Mouse (Mus musculus) heart, embryonic 13.5 days (tissue): ENCODE results near the gene Sfxn5. TPM values are rescaled to one million over a fixed set of nuclear protein-coding genes. Genes with fewer than 3 reads are reported as not detected.

ENCODE experiments used
- ATAC-seq: fragments of 200-750 bp; cut with Nextera tagmentation; 2 replicates; pipeline ENCODE4 v1.8.0; 2017; ENCODE audit warnings: moderate TSS enrichment; ENCODE audit not compliant: insufficient number of reproducible peaks, low FRiP score, low TSS enrichment; ENCODE audit errors: extremely low read depth
- H3K27ac ChIP-seq: fragments of 300-500 bp; sonication (generic); replicated peaks from 2 replicates; pipeline ENCODE4 v1.5.1; 2015; ENCODE audit warnings: moderate library complexity, mild to moderate bottlenecking, inconsistent platforms
- H3K27me3 ChIP-seq: fragments of 300-500 bp; sonication (generic); replicated peaks from 2 replicates; pipeline ENCODE4 v1.6.1; 2015; ENCODE audit warnings: mild to moderate bottlenecking, inconsistent platforms
- H3K36me3 ChIP-seq: fragments of 300-500 bp; sonication (generic); 2 replicates; pipeline ENCODE4 v1.6.1; 2015; ENCODE audit warnings: mild to moderate bottlenecking, inconsistent platforms
- H3K4me1 ChIP-seq: fragments of 300-500 bp; sonication (generic); 2 replicates; pipeline ENCODE4 v1.6.1; 2015; ENCODE audit warnings: inconsistent platforms
- H3K4me2 ChIP-seq: fragments of 300-500 bp; sonication (generic); 2 replicates; pipeline ENCODE4 v1.6.1; 2015; ENCODE audit warnings: inconsistent platforms, mild to moderate bottlenecking, moderate library complexity
- H3K4me3 ChIP-seq: fragments of 300-500 bp; sonication (generic); 2 replicates; pipeline ENCODE4 v1.5.1; 2015; ENCODE audit warnings: moderate library complexity, mild to moderate bottlenecking, inconsistent platforms
- H3K9ac ChIP-seq: fragments of 300-500 bp; sonication (generic); 2 replicates; pipeline ENCODE4 v1.6.1; 2015; ENCODE audit warnings: inconsistent platforms, mild to moderate bottlenecking, moderate library complexity
- H3K9me3 ChIP-seq: fragments of 300-500 bp; sonication (generic); 2 replicates; pipeline ENCODE4 v1.6.1; 2016; ENCODE audit warnings: inconsistent platforms
- WGBS: fragments of 180-500 bp; shearing (Covaris S2); methylation state at CpG from one replicate; pipeline ENCODE4 v1.1.7; 2015; ENCODE audit warnings: mixed read lengths; 5-methylcytosine and 5-hydroxymethylcytosine counted together
- polyA plus RNA-seq: library from polyadenylated mRNA; unstranded; fragments of >200 nt; fragmentation: Nextera tagmentation; extraction: Ambion mirVana; gene quantifications from 2 replicates; pipeline ENCODE4 v1.2.1, GENCODE M21; 2015

Sfxn5 gene
- polyA plus RNA-seq, 1 experiment from 2014 or later, result 3.3 TPM

GRCm38 (mm10) chr6:85206939-85207285 lies 126.3 kb downstream of the Sfxn5 start:
- no peak overlapping the region for H3K4me2 ChIP-seq
- no peak for ATAC-seq

GRCm38 (mm10) chr6:85206182-85206938 lies 126.9 kb downstream of the Sfxn5 start:
- Histone ChIP-seq H3K27ac (no peak overlapping the region), H3K9me3 (no peaks in the 10 kb centered on the region), H3K4me3 (no peak overlapping the region), H3K9ac (no peak overlapping the region), H3K36me3 (no peaks in the 10 kb centered on the region), H3K4me2 (no peak overlapping the region), H3K27me3 (peaks cover 74% of the 10 kb centered on the region), H3K4me1 (0 out of 2 replicates have a peak, but pooled peaks cover 6% of the 10 kb centered on the region)
- ATAC-seq, result no peak
- WGBS, result 33% methylated on average over 16 of the region's 16 CpGs

More at GRCm38 (mm10) chr6:85206939-85207285, 126.3 kb downstream of the Sfxn5 start:
- Histone ChIP-seq H3K27me3 (peaks cover 69% of the 10 kb centered on the region), H3K4me3 (no peak overlapping the region), H3K4me1 (0 out of 2 replicates have a peak, but pooled peaks cover 6% of the 10 kb centered on the region), H3K27ac (no peak overlapping the region), H3K9ac (no peak overlapping the region), H3K36me3 (no peaks in the 10 kb centered on the region), H3K9me3 (no peaks in the 10 kb centered on the region)
- WGBS, result 44% methylated on average over 15 of the region's 15 CpGs

- Histone ChIP-seq H3K27me3 (peaks cover 98% of the 10 kb centered on the region), H3K9ac (no peak overlapping the region), H3K4me3 (no peak overlapping the region), H3K9me3 (no peaks in the 10 kb centered on the region), H3K27ac (no peak overlapping the region), H3K36me3 (no peaks in the 10 kb centered on the region), H3K4me1 (peaks cover 9% of the 10 kb centered on the region), H3K4me2 (no peak overlapping the region)
- ATAC-seq, result no peak
- 35% methylated on average over 2 of the region's 2 CpGs for WGBS
These were observed 135.3 kb downstream of the Sfxn5 start for GRCm38 (mm10) chr6:85197951-85198350.

- no peak overlapping the region for H3K27ac ChIP-seq
- H3K4me1 ChIP-seq, result peaks cover 20% of the 10 kb centered on the region
- no peak overlapping the region for H3K9ac ChIP-seq
- no peak for ATAC-seq
- H3K4me2 ChIP-seq, result peak overlapping the region; percentile 31; the same call in 1 of the 2 replicates
- WGBS, result 6% methylated on average over 29 of the region's 29 CpGs
- H3K9me3 ChIP-seq, result no peaks in the 10 kb centered on the region
- H3K36me3 ChIP-seq, result no peaks in the 10 kb centered on the region
- no peak overlapping the region for H3K4me3 ChIP-seq
- peaks cover 99% of the 10 kb centered on the region for H3K27me3 ChIP-seq
These were observed 139.6 kb downstream of the Sfxn5 start for GRCm38 (mm10) chr6:85193381-85194318.

GRCm38 (mm10) chr6:85191751-85192440 lies 141.3 kb downstream of the Sfxn5 start:
- H3K4me3 ChIP-seq, result no peak overlapping the region
- peaks cover 32% of the 10 kb centered on the region for H3K4me1 ChIP-seq
- 19% methylated on average over 9 of the region's 9 CpGs for WGBS
- no peaks in the 10 kb centered on the region for H3K9me3 ChIP-seq
- no peak overlapping the region for H3K27ac ChIP-seq
- peaks cover 99% of the 10 kb centered on the region for H3K27me3 ChIP-seq
- H3K36me3 ChIP-seq, result no peaks in the 10 kb centered on the region
- no peak overlapping the region for H3K4me2 ChIP-seq
- ATAC-seq, result no peak
- H3K9ac ChIP-seq, result no peak overlapping the region

- Histone ChIP-seq H3K4me1 (peaks cover 43% of the 10 kb centered on the region), H3K4me3 (peak overlapping the region; percentile 48), H3K4me2 (peak overlapping the region; percentile 72), H3K36me3 (no peaks in the 10 kb centered on the region), H3K9ac (peak overlapping the region; percentile 47; the same call in 1 of the 2 replicates), H3K9me3 (no peaks in the 10 kb centered on the region), H3K27me3 (peaks cover 100% of the 10 kb centered on the region), H3K27ac (no peak overlapping the region)
- ATAC-seq, result no peak
- 3% methylated on average over 13 of the region's 13 CpGs for WGBS
These were observed 142.6 kb downstream of the Sfxn5 start for GRCm38 (mm10) chr6:85190671-85191070.

- peaks cover 99% of the 10 kb centered on the region for H3K27me3 ChIP-seq
- H3K27ac ChIP-seq, result no peak overlapping the region
- no peaks in the 10 kb centered on the region for H3K36me3 ChIP-seq
- peak overlapping the region; percentile 72 for H3K4me2 ChIP-seq
- under 1% methylated on average over 52 of the region's 52 CpGs for whole genome bisulfite sequencing
- peaks cover 43% of the 10 kb centered on the region for H3K4me1 ChIP-seq
- no peak for ATAC-seq
- H3K9me3 ChIP-seq, result no peaks in the 10 kb centered on the region
- H3K4me3 ChIP-seq, result peak overlapping the region; percentile 48
- H3K9ac ChIP-seq, result peak overlapping the region; percentile 47
These were observed 143.2 kb downstream of the Sfxn5 start for GRCm38 (mm10) chr6:85189911-85190591.

- Histone ChIP-seq H3K27ac (no peak overlapping the region), H3K9me3 (no peaks in the 10 kb centered on the region), H3K36me3 (no peaks in the 10 kb centered on the region), H3K4me3 (no peak overlapping the region), H3K27me3 (peaks cover 98% of the 10 kb centered on the region), H3K4me2 (no peak overlapping the region; the same call in 1 of the 2 replicates), H3K4me1 (peaks cover 43% of the 10 kb centered on the region), H3K9ac (no peak overlapping the region)
- WGBS, result 8% methylated on average over 14 of the region's 14 CpGs
- ATAC-seq, result no peak
These were observed 143.9 kb downstream of the Sfxn5 start for GRCm38 (mm10) chr6:85189361-85189760.

GRCm38 (mm10) chr6:85188256-85189110 lies 144.7 kb downstream of the Sfxn5 start:
- H3K4me3 ChIP-seq, result peak overlapping the region; percentile 51

More at GRCm38 (mm10) chr6:85188256-85189110, 144.7 kb downstream of the Sfxn5 start:
- H3K9me3 ChIP-seq, result no peaks in the 10 kb centered on the region
- no peak overlapping the region for H3K9ac ChIP-seq
- no peak overlapping the region for H3K27ac ChIP-seq
- peak overlapping the region; percentile 76 for H3K4me2 ChIP-seq
- WGBS, result 1% methylated on average over 39 of the region's 39 CpGs
- H3K27me3 ChIP-seq, result peaks cover 98% of the 10 kb centered on the region
- H3K36me3 ChIP-seq, result no peaks in the 10 kb centered on the region
- peaks cover 39% of the 10 kb centered on the region for H3K4me1 ChIP-seq
- ATAC-seq, result no peak
